Mouse (Mus musculus) adrenal gland, adult 8-10 months (tissue): ENCODE measurements around the gene Camta2. TPM values are rescaled to one million over a fixed set of nuclear protein-coding genes. Genes with fewer than 3 reads are reported as not detected.

ENCODE experiments used
- DNase-seq: peaks from one replicate; pipeline ENCODE4 v3.0.0; 2022
- total RNA-seq, 4 experiments: library from RNA; stranded (reverse); gene quantifications; 2 replicates each; pipeline ENCODE4 v1.2.4; 2022

The Camta2 gene
- total RNA-seq, 4 experiments from 2014 or later = 42.7 to 57.7 (median 49.8) TPM

DNA sequence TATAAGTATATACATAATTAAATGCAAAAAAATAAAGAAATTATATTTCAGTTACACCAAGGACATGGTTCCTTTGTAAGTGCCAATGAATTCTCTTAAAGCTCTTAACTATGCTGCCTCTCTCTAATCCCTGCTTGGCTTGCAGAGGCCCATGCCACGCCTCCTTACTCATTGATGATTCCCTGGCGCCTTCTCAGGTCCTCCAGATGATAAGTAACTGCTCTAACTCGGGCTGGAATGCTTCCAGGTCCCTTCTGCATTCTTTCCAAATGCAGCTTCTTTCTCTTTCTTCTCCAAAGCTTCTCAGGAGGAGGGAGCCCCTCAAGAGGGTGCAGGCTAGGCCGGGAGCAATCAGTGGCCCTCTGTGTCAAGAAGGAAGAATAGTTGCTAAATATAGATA, 1.7 kb upstream of the Camta2 start:
- DNase-seq = no peak

DNA sequence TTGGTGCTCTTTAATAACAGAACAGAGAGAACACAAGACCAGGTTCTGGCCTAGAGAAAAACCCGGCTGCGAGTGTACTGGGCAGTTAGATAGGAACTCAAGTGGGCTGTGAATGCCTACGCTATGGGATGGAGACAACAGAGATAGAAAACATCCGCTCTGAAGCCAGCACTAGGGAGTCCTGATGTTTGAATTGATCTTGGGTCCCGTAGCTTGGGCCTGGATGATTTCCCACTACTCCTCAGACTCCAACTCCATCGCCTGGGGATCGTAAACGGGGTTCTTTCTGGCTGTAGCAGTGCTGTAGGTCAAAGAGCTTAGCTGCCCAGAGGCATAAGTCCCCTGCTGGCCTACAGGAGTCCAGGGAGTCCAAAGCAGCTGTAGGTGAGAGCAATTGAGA, 467 bp upstream of the Camta2 start:
- no peak for DNase-seq

DNA sequence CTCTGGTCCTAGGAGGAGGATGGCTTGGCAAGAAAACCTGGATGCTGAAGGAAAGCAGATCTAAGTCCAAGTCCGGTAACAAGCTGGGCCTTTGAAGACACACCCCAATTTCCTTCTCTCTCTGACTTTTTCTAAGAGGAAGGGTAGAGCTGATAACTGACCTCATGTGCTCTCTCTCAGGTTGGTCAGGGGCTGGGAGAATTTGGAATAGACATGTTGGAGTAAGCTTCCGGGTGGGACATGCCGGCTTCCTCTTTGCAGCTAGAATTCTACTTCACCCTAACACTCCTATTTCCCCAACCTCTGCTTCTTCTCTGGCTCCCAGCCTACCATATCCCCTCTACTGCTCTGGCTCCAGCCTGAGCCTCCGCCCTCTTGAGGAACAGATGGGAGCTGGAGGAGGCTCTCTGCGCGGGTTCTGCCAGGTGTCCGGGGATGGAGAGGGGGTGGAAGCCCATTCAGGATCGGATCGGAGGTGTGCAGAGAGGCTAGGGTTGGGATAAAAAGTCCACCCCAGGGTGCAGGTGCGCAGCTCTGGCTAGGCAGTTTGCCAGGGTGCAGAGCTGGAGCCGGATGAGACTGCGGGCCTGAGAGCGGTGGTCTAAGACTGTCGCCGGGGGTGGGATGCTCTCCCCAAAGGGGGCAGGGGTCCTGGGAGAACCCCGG, 871 bp downstream of the Camta2 start:
- DNase-seq = no peak

DNA sequence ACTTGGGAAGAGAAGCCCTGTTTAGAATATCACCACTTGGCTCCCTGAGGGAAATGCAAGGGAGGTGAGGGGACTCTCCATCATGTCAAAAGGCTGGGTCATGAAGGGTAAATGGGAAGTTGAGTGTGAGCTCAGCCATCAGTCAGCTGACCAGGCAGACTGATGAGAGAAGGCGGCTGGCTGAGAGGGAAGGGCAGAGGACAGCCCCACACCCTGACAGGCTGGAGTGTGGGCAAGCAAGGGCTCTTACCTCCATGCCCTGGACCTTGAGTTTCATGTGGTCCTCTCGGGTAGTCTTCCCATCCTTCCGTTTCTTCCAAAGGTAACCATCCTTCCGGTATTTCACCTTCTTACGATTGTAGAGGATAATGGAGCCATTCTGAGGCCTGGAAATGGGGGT, 4.3 kb downstream of the Camta2 start:
- DNase-seq = no peak

DNA sequence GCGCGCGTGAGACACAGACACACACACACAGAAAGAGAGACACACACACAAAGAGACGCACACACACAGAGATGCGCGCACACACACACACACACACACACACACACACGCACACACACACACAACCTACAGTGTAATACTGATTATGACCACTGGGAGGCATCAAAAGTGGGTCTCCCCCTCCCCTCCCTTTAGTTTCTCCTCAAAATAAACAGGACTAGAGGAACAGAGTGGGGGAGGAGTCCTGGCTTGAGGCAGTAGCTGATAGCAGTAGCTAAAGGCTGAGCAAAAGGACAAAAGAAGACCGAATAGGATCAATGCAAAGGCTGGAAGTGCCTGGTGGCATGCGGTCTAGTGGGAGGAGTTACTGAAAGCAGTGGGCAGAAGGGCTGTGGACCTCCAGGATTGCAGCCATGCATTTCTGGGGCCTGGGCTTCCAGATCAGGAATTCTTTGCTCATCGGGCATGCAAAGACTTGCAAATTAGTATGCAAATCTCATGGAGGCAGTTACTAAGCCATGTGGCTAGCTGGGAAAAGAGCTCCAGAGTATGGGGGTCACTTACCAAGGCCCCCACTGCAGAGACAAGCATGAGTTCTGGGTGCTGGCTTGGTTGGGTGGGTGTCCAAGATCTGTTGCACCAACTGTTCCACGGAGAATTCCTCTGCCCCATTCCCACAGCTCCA, 5.9 kb downstream of the Camta2 start:
- no peak for DNase-seq

DNA sequence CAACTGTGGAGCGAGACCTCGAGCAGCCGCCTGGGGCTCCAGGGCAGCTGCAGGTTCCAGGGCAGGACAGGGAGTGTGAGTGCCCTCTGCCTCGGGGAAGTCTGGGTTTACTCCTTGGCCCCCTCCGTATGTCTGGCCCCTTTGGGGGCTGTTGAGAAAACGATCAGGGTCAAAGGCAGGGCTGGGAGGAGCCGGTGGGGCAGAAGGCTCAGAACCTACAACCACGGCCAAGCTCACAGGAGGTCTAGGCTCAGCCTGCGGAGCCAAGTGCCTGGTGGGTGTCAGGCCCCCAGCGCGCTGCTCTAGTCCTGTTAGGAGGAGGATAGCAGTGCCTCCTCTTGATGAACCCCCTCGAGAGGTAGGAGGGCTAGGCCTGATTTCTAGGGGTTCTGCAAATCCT, 6.7 kb downstream of the Camta2 start:
- DNase-seq = no peak

DNA sequence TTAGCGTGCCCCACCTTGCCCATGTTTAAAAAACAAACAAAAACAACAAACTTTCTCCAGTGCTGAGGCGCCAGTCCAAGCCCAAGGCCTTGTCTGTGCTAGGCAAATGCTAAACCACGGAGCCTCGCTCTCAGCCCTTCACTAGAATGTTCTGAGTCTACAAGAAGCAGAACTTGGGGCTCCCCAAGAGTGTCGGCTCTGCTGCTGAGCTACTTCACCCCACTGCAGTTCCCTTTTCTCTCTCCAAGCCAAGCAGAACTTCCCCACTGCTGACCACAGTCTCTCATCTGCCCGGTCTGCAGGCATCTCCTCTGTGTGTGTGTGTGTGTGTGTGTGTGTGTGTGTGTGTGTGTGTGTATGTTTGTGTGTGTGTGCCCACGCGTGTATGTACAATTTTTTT, 8.0 kb downstream of the Camta2 start:
- no peak for DNase-seq

DNA sequence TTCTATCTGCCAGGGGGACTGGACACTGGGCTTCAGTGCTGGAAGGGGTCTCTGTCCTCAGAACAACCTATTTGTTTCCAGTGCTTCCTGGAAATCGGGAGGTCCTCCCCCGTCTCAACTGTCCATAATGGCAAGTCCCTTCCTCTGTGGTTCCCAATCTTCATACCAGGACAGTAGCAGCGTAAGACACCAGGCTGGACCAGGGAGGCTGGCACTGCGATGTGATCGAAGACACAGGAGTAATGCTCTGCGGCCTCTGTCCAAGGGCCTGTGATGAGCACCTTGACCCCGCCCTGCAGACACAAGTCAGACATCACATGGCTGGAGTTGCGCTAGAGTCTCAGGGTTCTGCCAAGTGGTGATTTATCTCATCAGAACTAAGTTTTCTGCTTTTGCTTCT, 8.5 kb downstream of the Camta2 start:
- no peak for DNase-seq

DNA sequence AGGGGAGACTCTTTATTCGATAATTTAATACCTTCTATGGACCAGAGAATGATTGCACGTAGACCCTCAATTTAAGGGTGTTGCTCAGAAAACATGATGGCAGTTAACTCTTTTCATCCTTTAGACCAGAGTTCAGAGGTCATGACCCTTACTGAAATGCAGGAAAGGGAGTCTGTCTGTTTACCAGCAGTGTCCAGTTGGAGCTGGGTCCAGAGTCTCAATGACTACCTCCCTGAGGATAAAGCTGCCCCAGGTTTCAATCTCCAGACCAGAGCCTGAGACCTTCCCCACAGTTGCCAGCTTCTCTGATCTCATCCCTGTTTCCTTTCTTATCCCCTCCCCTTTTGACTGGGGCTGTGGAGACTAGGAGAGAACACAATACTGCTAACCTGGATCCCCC, 9.3 kb downstream of the Camta2 start:
- no peak for DNase-seq

DNA sequence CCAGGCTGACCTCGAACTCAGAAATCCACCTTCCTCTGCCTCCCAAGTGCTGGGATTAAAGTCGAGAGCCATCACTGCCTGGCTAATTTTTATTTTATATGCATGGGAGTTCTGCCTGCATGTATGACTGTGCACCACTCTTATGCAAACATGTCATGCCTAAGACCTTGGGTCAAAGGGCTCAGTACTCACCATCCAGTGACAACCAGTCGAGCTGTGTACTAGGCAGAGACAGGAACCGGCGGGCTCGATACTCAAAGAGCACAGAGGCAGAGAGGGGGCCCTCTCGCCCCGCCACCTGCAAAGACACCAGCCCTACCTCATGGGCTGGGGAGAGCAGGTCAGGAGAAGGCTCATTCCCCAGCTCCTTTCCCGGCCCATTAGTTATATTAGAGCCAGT, 9.8 kb downstream of the Camta2 start:
- no peak for DNase-seq

DNA sequence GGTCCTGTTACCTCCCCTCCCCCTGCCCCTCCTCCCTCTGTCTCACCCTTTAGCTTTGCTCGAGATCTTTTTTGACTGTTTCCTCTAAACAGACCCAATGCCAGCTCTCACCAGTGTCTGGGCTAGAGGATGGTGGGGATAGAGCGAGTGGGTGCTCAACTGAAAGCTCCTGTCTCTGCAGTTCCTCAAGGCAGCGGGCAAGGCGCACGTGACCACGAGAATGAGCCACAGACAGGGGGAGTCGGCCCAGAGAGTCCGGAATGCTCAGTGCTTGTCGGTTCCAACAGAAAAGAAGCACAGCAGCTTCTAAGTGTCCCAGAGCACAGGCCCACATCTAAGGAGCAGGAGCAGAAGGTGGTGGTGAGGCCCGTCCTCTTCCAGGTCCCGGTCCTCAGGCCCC, 13.4 kb downstream of the Camta2 start:
- no peak for DNase-seq

DNA sequence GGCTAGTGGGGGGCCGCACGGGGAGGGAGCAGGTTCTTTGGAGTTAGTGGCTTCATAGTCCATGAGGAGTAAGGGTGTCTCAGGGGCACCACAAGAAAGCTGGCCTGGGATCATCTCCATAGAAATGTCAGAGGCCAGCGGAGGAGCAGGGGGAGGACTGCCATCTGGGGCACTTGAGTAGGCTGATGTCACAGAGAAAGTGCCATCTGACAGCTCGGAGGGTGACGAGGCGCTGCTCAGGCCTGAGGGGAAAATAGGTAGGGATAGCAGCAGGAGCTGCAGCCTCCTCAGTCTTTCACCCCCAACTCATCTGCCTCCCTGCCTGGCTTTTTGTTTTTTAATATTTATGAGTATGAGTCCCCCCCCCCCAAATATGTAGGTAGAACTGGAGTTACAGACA, 13.9 kb downstream of the Camta2 start:
- no peak for DNase-seq

DNA sequence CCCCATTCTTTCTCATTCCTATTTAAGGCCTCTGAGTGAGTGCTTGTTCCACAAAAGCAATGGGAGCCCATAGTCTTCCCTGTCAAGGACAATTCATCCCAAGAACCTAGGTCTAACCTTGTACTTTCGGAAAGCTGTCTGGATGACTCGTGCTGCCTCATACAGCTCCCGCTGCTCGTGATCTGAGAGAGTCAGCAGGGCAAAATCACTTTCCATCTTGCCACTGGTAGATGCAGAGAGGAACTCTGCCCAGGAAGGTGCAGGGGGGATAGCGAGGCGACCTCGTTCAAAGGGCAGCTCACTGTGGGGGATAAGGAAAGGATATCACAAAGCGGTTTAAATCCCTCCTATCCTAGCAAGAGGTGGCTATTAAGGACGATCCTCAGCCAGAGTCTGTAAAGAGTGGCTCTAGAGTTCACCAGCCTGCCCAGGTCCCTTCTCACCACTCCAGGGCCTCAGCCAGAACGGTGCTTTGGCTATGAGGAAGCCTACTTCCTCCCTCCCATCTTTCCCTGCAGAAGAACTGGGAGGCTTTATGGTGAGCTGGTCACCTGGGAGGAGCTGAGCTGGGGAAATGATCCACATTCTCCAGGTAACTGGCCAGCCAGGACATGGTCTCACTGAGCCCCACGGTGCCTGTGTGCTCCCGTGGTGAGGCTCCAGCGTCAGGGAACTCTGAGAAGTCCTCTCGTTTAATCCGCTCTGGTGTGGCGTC, 16.4 kb downstream of the Camta2 start:
- DNase-seq = no peak

DNA sequence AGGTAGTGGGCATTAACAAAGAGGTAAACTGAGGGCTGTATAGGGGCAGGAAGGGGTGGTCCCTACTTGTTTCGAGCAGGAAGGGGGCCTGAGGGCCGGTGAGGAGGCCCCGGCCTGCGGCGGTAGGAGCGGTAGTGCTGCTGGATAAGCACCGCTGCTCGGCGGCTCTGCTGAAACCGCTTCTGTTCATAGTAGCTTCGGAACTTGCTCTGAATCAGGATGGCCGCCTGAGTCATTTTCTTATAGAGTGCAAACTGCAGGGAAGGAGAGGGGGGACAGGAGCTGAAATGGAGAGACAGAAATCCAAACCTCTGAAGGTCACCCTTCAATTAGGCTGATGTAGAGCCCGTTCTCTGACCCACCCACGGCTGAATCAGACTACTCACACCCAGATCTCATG, 17.4 kb downstream of the Camta2 start:
- no peak for DNase-seq

DNA sequence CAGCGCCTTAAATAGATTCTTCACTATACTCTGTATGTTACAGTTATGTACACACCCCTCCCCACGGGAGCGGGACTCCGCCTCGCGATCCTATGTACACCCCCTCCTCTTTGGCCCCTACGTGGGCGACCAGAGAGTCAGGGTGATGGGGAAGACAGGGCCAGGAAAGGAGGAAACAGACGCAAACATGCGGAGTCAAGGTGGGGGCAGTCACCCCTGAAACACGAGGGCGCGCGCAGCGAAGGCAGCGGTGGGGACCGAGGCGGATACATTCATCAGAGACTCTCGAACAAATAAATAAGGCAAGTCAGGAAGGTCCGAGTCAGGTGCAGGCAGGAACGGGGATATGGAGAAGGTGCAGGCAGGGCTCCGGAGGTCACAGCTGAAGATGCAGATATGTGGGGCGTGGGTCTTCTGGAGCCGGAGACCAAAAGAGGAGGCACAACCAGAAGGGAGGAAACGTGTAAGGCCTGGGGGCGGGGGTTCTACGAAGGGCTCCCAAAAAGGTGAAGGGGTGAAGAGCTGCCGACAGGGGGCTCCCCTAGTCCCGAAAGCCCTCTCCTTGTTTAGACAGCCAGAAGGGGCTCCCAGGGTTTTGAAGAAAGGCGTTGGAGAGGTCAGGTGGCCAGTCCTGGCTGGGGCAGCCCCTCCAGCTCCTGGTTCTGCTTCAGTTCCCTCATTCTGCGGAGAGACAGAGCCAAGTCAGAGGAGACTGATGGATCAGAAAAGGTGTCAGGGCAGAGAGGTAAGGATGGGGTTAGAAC, 18.1 kb downstream of the Camta2 start:
- DNase-seq = peak; percentile 79

DNA sequence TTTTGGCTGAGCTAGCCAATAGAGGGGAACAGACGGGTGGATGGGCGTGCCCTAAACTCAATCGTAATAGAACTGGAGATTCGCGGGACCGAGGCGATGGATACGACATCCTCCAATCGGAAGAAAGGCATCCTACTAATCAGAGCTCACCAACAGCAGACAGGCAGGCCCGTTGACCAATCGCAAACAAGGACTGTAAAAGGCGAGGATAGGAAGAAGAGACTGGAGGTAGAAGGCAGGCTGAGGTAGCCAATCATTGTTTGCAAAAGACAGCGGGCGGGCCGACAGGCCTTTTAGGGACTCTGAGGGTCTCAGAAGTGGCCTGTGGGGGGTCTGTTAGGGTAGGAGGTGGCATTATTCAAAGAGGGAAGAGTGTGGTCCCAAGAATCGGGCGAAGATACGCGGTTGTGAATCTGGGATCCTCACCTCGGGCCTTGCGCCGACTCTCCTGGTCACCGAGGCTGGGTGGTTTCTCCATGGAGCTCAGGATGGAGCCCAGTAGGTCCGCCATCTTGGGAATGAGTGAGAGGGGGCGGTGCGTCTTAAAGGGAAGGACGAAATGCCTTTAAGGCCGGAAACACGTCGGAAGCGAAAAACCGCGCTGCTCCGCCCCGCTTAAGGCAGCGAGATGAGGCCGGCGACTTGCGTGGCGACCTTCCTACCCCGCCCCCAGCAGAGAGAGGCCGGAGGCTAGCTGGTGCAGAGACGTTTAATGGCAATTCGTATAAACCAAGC, 19.0 kb downstream of the Camta2 start, which contains the start of gene Spag7:
TSS of gene Spag7 (minus strand) at position 646 of the 735 bp plus-strand sequence.
- peak; percentile 99 for DNase-seq

DNA sequence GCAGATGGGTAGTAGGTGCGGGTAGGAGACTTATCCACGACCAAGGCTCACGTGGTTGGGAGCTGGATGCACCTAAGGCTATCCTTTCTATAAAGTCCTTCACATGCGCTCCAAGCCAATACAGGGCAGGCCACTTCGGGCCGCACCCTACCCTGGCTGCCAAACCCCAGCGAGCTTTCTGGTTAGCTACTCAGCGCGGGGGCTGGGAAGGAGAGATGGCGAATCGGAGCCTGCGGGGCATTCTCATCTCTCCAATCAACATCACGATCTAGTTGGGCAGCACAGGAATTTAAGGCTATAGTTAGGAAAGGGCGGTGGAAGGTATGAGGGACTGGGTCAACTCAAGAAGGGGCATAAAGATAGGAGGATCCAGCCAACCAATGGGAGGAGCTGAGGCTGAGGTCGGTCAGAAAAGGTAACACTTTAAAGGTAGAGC, 19.6 kb downstream of the Camta2 start:
- DNase-seq = no peak

DNA sequence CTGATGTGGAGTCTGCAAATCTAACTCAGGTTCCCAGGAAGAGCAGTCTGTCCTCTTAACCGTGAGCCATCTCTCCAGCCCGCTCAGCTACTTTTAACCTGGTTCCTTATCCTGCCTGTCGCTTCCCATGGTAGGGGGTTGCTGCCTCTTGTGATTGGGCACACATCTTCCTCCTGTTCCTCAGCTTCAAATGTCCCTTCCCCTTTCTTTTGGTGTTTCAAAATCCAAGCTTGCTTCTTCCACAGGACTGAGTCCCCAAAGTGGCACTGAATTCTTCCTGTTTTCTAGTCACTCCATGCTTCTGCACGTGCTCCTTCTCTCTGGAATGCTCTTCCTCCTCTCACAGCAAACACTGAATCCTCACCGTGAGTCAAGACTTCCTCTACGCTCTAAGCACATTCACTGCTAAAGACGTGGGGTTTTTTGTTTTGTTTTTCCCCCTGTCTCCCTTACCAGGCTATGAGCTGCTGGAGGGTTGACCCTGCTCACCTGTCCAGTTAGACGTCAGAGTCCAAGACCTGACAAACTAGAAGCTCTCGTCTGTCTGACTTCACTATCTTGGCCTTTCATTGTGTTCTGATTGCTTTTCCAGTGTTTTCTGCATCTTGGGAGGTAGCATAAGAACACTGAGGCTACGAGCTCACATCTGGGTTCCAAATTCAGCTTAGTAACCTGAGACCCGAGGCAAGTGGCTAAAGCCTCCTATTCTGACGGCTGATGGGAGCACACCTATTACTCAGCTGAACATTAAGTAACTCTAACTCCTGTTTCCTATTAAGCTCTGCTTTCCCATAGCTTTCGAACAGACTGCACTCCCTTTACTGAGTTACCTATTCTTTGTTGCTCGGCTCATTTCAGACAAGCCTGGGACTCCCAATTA, 20.4 kb downstream of the Camta2 start:
- no peak for DNase-seq

DNA sequence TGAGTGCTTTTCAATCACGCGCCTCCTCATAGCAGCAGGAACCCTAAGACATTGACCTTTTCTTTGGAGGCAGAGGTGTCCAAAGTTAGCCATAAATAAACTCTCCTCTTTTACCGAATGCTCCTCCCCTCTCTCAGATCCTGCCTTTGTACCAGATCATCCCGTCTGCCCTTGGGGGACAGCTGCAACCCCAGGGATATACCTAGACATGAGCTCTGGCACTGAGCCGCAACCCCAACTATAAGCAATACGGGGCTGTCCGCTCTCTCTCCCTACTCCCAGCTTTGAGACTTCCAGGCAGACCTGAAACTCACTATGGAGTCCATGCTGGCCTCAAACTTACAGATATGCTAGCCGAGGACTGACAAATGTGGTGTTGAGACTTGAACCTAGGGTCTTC, 21.2 kb downstream of the Camta2 start:
- DNase-seq = no peak

DNA sequence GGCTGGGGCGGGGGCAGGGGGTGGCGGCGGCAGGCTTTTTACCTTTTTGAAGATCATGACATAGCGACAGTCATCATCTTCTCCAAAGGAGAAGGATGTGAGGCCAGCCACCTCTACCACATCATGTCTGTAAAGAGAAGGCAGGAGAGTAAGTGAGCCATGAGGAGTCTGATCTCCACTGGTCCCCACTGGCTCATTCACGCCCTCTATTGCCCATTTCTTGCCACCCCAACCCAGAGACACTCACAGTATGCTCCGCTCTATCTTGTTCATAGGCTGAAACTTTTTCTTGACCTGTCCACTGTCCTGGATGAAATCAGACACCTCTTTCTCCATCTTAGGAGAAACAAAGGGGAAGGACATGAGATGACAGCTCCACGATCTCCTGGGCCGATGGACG, 23.2 kb downstream of the Camta2 start:
- no peak for DNase-seq

DNA sequence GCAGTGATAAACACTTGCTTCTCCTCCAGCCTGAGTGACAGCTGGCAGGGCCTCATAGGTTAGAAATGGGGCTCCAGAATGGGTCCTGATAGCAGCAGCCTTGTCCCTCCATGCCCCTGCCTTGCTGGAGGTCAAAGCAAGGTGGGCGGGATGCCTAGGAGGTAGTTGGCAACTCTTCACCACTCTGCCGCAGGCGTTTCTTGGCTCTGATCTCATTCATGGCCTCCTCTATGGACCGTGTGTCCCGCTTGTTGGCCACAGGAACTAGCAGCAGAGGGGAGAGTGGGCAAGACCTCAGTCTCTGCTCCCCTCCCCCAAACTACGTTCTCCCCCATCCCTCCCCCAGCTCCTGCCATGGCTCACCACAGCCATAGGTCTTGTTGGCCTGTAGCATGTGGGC, 23.9 kb downstream of the Camta2 start:
- DNase-seq = no peak
